Mouse (Mus musculus) retina, postnatal 1 day (tissue): Measurements from ENCODE around the gene Myzap.
A peak's percentile ranks its signal among the peaks of the same experiment; 100 is the strongest.

ENCODE experiments used
- DNase-seq: peaks from one replicate; pipeline ENCODE4 v3.0.0-alpha.2; 2012

Myzap gene

DNA sequence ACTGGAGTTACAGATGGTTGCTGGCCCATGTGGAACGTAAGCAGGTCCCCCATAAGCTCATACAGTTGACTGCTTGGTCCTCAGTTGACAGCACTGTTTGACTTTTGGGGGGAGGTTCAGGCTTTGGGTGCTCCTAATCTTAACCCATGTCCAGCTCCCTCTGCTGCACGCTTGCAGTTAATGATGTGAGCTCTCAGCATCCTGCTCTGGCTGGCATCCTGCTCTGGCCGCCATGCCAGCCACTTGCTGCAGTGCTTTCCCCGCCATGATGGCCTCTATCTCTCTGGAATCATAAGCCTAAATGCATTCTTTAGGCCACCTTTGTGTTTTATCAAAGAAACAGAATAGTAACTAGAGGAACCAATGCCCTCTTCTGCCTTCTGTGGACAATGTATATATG lies 116.6 kb downstream of the Myzap start:
- no peak for DNase-seq

DNA sequence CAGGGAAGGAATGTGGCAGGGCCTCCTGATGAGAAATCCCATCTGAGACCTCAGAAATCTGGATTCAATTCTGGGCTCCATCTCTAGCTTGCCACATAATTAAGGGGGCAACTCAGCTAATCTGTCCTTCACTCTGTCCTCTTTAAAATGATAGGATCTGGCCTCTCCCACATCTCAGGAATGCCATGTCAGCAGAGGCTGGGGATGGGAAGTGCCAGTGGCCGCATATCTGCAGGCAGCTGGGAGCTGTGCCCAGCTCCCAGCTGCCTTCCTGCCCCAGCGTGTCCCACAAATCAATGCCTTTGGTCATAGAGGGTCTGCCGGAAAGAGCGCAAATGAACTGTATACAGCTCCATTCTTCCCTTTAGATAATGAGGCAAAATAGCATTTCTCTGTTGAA lies 124.7 kb downstream of the Myzap start:
- DNase-seq: no peak

DNA sequence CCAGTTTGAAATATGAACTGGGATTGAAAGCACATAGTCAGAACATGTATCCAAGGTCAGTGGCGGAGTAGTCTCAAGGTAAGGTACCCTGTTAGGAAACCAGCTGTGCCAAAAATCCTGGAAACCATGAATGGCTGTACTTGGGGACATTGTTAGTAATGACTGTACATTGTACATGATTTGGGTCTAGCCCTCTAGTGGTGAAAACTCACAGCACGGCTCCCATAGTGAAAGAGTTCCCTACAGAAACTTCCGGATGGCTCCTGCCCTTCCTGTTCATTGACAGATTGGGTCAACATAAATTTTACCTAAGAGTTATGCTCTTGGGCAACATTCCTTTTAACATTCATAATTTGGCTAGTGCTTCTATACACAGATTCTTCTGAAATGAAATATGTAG lies 126.0 kb downstream of the Myzap start:
- DNase-seq: peak; percentile 42

DNA sequence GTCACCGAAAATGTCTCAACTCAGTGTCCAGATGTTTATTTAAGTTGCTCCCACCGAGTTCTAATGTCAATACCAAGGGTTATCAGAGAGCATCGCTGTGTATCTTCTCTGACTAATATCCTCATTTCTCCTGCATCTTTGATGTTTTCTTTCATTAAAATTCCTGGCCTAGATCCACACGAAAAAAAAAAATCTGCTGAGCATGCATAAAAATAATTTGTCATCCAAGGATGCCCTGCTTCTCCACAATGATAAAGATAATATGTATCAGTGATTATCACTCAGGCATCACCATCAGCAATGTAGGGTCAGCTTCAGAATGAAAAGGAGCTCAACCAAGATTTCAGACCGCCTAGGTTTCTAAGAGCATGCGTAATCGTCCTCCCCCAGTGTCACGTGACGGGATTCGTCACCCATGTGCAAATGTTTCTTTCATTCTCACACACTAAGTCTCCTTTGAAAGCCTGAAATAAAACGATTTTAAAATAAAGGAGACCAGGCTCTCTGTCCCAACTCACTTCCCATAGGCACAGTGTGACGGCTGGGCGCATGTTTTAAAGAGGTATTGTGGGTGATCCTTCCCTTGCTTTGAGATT lies 129.0 kb downstream of the Myzap start:
- DNase-seq: no peak

DNA sequence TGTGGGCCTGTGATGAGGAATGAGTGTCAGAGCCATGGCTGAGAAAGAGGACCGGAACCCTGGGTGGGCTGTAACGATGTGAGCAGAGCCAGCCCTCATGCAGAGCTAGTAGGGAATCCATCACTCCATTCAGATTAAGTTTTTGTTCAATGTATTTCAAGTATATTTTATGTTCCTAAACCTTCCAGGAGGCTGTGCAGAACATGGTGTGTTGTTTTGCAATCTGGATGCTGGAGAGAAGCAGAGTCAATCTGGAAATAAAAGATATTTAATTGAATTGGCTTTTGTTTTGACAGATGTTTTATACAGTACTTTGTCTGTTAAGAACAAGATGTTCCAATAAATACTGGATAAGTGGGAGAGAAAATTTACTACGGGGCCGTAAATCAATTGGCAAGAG lies 135.4 kb downstream of the Myzap start:
- DNase-seq: no peak
